Mouse (Mus musculus) T-helper 1 cell (primary cell): ENCODE data around the gene Mdc1.

Source experiments
- in situ Hi-C: fragments of 300-600 bp; cut with MboI, MseI; formaldehyde crosslinking; loops from one replicate; pipeline ENCODE4 v1.15.1; 2025; ENCODE audit warnings: high pct_unique_total_duplicates

Mdc1 gene

GRCm38 (mm10) chr17:35841076-35841950 is at the start of gene Mdc1:
TSS of gene Mdc1 (plus strand) at chr17:35841515.
- in situ Hi-C loops = no loop called here

DNA sequence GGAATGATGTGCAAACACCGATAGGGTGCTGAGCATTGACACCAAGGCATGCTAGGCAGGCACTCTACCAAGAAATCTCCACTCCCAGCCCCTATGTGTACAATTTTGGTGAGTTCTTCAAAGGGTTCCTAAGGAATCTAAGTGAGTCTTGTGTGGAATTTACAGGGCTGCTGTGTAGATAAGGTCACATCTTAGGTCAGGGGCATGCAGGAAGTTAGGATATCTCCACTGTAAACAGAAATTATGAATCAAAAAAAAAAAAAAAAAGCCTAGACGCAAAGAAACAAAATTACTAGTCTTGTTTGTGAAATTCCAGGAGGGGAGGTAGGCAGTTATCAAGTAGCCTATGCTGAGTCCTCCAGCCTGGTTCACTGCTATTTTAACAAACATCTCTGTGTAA is 48.5 kb upstream of the Mdc1 start:
- in situ Hi-C loops = no loop called here

DNA sequence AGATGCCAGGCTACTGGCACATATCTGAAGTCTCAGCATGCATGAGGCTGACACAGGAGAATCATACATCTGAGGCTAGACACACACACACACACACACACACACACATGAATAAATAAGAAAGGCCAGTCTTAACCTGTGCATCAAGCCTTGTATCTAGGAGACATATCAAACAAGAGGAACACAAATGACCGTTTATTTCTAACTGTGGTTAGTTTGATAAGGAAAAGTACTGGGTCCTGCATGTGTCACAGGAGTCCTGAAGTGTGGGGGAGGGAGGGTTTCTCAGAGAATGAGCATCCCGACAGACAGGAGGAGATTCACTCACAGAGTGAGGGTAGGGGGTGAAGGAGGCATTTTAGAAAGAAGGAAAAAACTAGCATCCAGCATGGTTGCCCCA is 46.2 kb upstream of the Mdc1 start:
- in situ Hi-C loops = no loop called here

DNA sequence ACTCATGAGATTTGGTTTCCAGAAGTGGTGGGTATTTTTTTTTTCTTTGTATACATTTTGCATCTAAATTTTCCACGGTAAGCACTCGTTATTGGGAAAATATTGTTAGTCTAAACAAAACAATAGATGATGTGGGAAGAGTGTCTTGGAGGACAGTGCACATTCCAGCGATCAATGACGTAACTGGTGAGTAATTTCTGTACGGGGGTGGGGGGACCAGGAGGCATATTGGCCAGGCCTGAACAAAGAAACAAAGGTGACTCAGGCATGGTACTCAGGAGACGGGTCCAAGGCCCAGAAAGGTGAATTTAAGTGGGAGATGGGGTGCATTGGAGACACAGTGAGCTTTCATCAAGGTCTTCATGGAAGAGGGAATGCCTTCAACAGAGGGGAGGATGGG is 45.7 kb upstream of the Mdc1 start:
- in situ Hi-C loops = no loop called here

DNA sequence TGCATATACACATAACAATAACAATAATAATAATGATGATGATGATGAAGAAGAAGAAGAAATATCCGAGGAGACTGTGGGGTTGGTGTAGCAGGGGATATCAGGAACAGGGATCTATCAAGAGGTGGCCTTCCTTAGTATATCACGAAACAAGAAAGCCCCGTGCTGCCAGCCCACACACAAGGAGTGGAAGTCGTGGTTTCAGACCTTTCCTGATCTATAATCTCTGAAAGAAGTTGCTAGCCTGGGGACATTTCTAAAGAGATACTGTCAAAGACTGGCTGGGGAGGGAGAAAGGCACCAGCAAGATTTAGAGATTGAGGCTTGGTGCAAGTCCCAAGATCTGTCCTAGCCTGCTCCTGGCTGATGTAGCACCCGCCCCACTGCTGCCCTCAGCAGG is 44.5 kb upstream of the Mdc1 start:
- in situ Hi-C loops = no loop called here

DNA sequence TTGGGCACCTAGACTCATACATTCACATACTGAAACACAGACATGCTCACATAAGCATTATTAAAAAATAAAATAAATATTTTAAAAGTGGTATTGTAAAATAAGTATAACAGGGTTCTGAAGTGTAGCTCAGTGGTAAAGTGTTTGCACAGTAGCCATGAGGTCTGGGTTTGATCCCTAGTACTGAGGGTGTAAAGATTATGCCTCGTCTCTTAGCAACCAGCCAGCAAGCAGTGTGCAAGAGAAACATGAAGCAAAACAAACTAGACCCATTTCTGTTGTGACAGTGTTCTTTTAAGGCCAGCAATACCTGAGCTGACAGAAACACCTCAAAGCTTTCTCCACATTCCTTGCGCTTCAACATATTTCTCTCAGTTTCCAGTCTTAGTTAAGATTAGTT is 40.4 kb upstream of the Mdc1 start:
- in situ Hi-C loops = no loop called here

- in situ Hi-C loops = no loop called here
Measured at GRCm38 (mm10) chr17:35803020-35803419, 38.3 kb upstream of the Mdc1 start.

DNA sequence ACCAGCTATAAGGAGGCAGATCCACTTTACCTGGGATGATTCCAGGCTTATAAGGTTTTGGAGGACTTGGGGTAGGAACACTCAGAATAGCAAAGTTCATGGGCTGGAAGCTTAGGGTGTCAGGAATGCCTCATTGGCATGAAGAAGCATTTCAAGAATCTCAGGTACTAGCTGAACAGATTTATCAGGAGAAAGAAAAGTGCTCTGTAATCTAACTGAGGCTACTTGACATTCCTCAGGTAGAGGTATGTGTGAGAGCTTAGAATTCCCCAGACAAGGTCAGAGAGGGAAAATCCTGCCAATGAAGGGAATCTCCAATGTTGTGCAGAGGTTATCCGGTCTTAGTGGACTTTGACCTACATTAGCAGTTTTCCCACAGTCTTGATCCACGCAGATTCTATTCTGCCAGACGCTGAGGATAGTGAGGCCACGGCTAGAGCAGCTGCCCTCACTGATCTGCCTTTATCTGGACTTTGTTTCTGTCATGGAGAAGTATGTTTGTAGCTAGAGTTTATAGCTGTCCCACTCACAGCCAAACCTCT is 37.4 kb upstream of the Mdc1 start:
- in situ Hi-C loops = no loop called here

DNA sequence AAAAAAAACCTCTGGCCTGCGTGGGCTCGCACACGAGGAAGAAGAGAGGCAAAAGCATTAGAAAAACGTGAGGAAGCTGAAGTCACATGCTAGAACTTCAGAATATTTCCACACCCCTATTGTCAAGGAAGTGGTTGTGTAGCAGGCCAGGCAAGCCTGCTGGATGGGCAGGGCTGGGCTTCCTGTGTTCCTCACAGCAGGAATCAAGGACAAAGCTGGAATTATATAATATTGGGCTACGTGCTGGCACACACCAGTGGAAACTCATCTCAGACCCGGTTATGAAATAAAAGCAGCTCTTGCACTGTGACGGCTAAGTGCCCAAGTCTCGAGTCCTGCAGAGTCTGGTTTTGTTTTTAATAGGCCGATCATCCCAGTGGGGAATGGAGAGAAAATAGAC is 33.2 kb upstream of the Mdc1 start:
- in situ Hi-C loops = no loop called here

DNA sequence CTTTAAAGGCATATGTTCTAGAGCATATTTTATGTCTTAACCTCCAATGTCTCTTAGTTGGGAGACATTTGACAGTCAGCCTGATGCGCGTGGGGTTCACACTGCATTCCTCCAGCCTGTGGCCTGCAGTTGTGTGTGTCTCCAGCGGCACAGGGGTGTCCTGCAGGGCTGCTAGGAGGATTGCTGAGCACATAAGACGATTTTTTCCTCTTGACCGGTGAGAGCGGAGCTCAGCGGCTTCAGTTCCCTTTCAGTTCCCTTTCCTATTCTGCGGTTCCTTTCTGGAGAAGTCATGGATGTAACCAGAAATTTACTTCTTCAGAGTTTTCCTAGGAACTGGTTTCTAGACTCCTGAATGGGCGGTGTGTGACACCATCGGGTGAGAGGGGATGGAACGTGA is 31.9 kb upstream of the Mdc1 start:
- in situ Hi-C loops = no loop called here

DNA sequence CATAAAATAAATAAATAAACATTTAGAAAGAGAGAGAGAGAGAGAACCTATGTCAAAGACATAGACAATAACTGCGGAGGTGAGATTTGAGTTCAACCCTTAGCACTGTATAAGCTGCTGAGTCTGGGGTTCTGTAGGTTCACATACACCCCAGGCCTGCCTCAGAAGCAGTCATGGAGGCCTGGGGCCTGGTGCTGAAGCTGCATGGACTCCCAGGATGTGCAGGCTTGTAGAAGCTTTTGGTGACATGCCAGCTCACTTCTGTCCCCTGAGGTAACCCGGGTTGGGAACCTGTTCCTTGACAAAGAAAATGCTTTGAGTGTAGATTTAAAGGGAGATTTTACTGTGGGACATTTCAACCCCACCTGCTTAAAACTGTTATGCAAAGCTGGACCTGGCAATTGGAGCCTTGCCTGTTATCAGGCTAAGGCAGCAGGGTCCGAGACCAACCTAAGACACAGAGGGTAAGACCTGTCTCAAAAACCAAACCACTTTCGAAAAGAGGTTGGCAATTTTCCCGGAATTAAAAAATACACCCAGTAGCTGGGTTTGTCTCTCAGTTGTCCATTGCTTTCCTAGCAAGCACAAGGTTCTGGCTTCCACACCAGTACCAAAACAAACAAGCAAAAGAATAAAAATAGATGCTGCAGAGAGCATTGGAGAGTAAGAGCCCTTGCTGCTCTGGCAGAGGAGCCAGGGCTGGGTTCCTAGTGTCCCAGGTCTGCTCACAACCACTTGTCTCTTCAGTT is 30.2 kb upstream of the Mdc1 start:
- in situ Hi-C loops = no loop called here

- in situ Hi-C loops = no loop called here
Measured at GRCm38 (mm10) chr17:35812307-35812706, 29.0 kb upstream of the Mdc1 start.

GRCm38 (mm10) chr17:35812736-35813135 is 28.6 kb upstream of the Mdc1 start:
- in situ Hi-C loops = no loop called here

- in situ Hi-C loops = no loop called here
Measured at GRCm38 (mm10) chr17:35813245-35813647, 28.1 kb upstream of the Mdc1 start.

DNA sequence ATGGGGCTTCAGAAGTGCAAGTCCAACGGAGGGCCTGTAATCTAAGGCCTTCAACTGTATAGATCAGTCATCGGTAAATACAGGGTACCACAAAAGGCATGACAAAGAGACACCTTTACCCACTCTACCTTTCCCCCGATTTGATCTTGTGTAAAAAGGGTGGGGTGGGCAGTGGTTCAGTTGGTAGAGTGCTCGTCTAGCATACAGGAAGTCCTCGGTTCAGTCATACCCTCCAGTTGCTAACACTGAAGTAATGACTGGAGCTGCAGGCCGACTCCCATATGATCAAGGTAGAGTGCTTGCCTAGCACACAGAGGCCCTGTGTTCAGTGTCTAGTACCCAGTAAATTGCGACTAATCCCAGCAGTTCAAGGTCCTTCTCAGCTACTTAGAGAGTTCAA is 27.7 kb upstream of the Mdc1 start:
- in situ Hi-C loops = no loop called here

GRCm38 (mm10) chr17:35814678-35815077 is 26.6 kb upstream of the Mdc1 start:
- in situ Hi-C loops = loop anchor here (5.0 kb wide), 1 partner anchor 77 kb away; no protein-coding TSS in a partner anchor

DNA sequence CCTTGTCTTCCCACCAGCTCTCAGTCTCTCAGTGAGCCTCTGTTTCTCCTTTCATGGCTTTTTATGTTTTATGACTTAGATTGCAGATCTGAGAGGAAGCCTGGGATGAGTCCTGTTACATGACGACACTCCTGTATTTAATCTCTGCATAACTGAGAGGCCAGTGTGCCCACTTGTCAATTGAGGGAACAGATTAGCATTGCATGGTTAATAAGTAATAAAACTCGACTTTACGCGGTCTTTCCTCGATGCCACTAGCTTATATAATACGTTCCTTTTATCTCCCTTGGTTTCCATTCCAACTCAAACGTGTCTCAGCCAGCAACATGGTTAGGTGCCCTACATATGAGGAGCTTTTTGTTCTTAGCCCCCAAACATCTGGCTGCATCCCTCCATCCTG is 25.5 kb upstream of the Mdc1 start:
- in situ Hi-C loops = loop anchor here (5.0 kb wide), 1 partner anchor 79 kb away; no protein-coding TSS in a partner anchor

DNA sequence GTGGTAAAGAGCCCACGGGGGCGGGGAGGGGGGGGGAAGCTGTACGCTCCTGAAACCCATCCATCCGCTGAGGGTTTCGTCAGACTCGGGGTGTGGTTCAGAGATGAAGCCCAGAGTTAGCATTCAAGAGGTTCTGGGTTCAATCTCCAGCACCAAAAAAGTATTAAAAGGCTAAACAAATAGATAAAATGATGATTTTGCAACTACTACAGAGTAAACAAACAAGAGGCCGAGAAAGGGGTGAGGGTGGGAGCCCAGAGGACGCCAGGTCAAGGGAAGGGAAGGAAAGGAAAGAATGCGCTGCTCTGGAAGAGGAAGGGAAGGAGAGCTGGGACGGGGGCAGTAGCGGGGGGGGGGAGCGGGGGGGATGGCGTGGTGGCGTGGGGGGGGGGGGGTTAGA is 24.6 kb upstream of the Mdc1 start:
- in situ Hi-C loops = loop anchor here (5.0 kb wide), 1 partner anchor 79 kb away; no protein-coding TSS in a partner anchor

DNA sequence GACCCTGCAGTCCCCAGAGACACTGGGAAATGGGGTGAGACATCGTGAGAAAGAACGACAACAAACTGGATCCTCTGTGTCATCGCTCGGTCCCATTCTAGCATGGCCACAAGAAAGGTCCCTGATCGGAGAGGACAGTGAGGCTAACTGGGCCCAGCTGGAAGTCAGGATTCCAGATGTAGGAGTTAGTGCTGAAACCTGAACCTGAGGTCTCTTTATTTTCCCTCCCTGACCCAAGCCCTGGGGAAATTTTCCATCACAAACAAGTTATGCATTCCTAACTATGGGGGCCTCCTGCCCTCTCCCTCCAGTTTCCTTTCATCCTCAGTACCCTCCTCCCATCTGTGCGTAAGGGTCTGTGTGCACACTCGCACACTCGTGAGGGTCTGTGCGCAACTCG is 24.1 kb upstream of the Mdc1 start:
- in situ Hi-C loops = loop anchor here (5.0 kb wide), 1 partner anchor 80 kb away; no protein-coding TSS in a partner anchor

- in situ Hi-C loops = no loop called here
Measured at GRCm38 (mm10) chr17:35820111-35820510, 21.2 kb upstream of the Mdc1 start.

- in situ Hi-C loops = no loop called here
Measured at GRCm38 (mm10) chr17:35821439-35822430, 19.6 kb upstream of the Mdc1 start, which contains the start of gene Ier3. TSS of gene Ier3 (plus strand) at chr17:35821684.
